Mouse (Mus musculus) kidney, postnatal 0 days (tissue): ENCODE results near the gene Slc17a4. TPM values are rescaled to one million over a fixed set of nuclear protein-coding genes. Genes with fewer than 3 reads are reported as not detected.

ENCODE experiments used
- ATAC-seq: fragments of 200-750 bp; cut with Nextera tagmentation; replicated peaks from 2 replicates; pipeline ENCODE4 v1.8.0; 2017; ENCODE audit warnings: low read depth, moderate number of reproducible peaks, moderate TSS enrichment, moderate library complexity; ENCODE audit not compliant: low FRiP score
- DNase-seq: peaks from one replicate; pipeline ENCODE4 v3.0.0-alpha.2; 2016; ENCODE audit warnings: low spot score
- H3K27ac ChIP-seq: fragments of 300-500 bp; sonication (generic); 2 replicates; pipeline ENCODE4 v1.5.1; 2014; ENCODE audit warnings: mild to moderate bottlenecking
- H3K27me3 ChIP-seq: fragments of 300-500 bp; sonication (generic); 2 replicates; pipeline ENCODE4 v1.6.1; 2014; ENCODE audit warnings: low read length, mixed read lengths; ENCODE audit not compliant: insufficient read depth
- H3K36me3 ChIP-seq: fragments of 300-500 bp; sonication (generic); 2 replicates; pipeline ENCODE4 v1.6.1; 2014; ENCODE audit warnings: low read length, mixed read lengths; ENCODE audit not compliant: insufficient read depth
- H3K4me1 ChIP-seq: fragments of 300-500 bp; sonication (generic); replicated peaks from 2 replicates; pipeline ENCODE4 v1.6.1; 2014; ENCODE audit warnings: antibody characterized with exemption, low read length, mixed read lengths; ENCODE audit not compliant: insufficient read depth
- H3K4me2 ChIP-seq: fragments of 300-500 bp; sonication (generic); 2 replicates; pipeline ENCODE4 v1.6.1; 2014; ENCODE audit warnings: mild to moderate bottlenecking, low read length, moderate library complexity, mixed read lengths
- H3K4me3 ChIP-seq: fragments of 300-500 bp; sonication (generic); replicated peaks from 2 replicates; pipeline ENCODE4 v1.5.1; 2014; ENCODE audit warnings: low read depth, low read length
- H3K9ac ChIP-seq: fragments of 300-500 bp; sonication (generic); 2 replicates; pipeline ENCODE4 v1.6.1; 2014; ENCODE audit warnings: low read depth, low read length
- H3K9me3 ChIP-seq: fragments of 300-500 bp; sonication (generic); replicated peaks from 2 replicates; pipeline ENCODE4 v1.6.1; 2016; ENCODE audit warnings: low read length, inconsistent platforms, mixed read lengths
- CTCF ChIP-seq: IDR thresholded peaks from 2 replicates; pipeline ENCODE4 v1.5.1; 2016; ENCODE audit warnings: antibody characterized with exemption, low read depth, mild to moderate bottlenecking, moderate library complexity
- WGBS: fragments of 180-500 bp; shearing (Covaris S2); extraction: QIAGEN DNeasy Blood & Tissue Kit; methylation state at CpG from one replicate; pipeline ENCODE4 v1.1.7; 2014; 5-methylcytosine and 5-hydroxymethylcytosine counted together
- polyA plus RNA-seq: library from polyadenylated mRNA; unstranded; fragments of >200 nt; fragmentation: Nextera tagmentation; extraction: Ambion mirVana; gene quantifications from 2 replicates; pipeline ENCODE4 v1.2.1, GENCODE M21; 2015

Gene Slc17a4
- polyA plus RNA-seq, 1 experiment from 2014 or later: 3.6 TPM

DNA sequence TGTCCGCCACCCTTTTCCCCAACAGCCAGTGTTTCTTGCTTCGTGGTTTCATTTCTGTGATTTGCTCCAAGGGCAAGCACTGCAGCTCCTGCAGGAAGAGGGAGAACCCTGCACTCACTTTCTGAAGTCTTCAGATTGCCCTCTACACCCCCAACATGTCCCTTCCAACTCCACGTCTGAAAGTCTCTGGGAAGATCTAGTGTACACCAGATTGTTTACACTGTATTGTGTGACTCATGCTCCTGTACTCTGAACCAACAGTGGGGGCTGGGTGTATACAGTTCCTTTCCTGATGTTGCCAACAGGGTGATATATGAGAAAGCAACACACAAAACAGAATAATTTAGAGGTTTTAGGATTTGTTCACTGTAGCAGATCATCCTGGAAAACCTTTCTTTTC, 13.8 kb upstream of the Slc17a4 start:
- Histone ChIP-seq H3K36me3 (no peaks in the 10 kb centered on the region), H3K9me3 (no peaks in the 10 kb centered on the region)

DNA sequence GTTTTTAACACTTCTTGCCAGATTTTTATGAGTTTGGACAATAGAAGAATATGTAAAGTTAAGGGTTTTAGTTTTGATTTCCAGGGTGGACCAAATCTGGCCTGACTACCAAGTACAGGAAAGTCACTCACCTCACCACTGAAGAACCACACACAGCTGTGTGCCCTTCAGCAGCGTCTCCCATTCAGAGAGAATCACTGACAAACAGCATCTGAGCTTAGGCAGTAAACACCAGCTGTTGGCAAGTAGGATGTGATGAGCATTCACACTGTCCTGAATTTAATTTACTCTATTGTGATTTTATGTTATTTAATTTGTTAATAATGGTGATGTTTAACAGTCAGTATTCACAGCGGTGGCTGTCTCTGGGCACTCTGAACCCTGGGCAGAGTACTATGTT, 11.0 kb upstream of the Slc17a4 start:
- no peak overlapping the region for H3K27ac ChIP-seq
- TF ChIP-seq CTCF: no peak
- 69% methylated on average over 2 of the region's 2 CpGs for WGBS
- H3K9ac ChIP-seq: no peak overlapping the region
- H3K4me1 ChIP-seq: no peaks in the 10 kb centered on the region
- H3K4me2 ChIP-seq: no peak overlapping the region
- ATAC-seq (no peak), DNase-seq (no peak)
- no peaks in the 10 kb centered on the region for H3K36me3 ChIP-seq
- H3K4me3 ChIP-seq: no peak overlapping the region
- H3K9me3 ChIP-seq: no peaks in the 10 kb centered on the region
- H3K27me3 ChIP-seq: no peaks in the 10 kb centered on the region

More for the DNA sequence above, 13.8 kb upstream of the Slc17a4 start:
- Histone ChIP-seq H3K9ac (no peak overlapping the region), H3K4me1 (no peaks in the 10 kb centered on the region), H3K4me3 (no peak overlapping the region), H3K4me2 (peak overlapping the region; percentile 11), H3K27me3 (no peaks in the 10 kb centered on the region), H3K27ac (no peak overlapping the region)
- WGBS: 25% methylated on average over 3 of the region's 3 CpGs
- ATAC-seq (peak; percentile 76), DNase-seq (peak; percentile 68)
- no peak for TF ChIP-seq CTCF

DNA sequence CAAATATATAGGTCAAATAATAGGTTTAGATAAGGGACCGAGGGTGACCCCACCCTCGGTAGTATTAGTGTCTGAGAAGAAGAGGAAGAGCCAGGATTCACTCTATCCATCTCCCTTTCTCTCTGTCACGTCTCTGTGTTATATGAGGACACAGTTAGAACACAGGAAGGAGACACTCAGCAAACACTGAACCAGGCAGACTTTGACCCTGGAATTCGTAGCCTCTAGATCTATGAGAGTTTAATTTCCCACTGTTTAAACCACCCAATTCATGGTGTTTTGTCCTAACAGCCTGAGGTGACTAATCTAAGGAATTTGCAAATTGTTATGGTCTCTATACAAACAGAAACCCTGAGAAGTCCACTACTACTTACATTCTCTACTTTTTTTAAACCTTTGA, 2.9 kb upstream of the Slc17a4 start:
- H3K4me1 ChIP-seq: peaks cover 17% of the 10 kb centered on the region
- no peaks in the 10 kb centered on the region for H3K36me3 ChIP-seq
- WGBS: 71% methylated on average over 4 of the region's 4 CpGs
- TF ChIP-seq CTCF: no peak
- no peaks in the 10 kb centered on the region for H3K9me3 ChIP-seq
- H3K4me2 ChIP-seq: no peak overlapping the region
- ATAC-seq (no peak), DNase-seq (no peak)
- H3K27ac ChIP-seq: no peak overlapping the region
- H3K9ac ChIP-seq: no peak overlapping the region
- no peak overlapping the region for H3K4me3 ChIP-seq
- H3K27me3 ChIP-seq: no peaks in the 10 kb centered on the region

DNA sequence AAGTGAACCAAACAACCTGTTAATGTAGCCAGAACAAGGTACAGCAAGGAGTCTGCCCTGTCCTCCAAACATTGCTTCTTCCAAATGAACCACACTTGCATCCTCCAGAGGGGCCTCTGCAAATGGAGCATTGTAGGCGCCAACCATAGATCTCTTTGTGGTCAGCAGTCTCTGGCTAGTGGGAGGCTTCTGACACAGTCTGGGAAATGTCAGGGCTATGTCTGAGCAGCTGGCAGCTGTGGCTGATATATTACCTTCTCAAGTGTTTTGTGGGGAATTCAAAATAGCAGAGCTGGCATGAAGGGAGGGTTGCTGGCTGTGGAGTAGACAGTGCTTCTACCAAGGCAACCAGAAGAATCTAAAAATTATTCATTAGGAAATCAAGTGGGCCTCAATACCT, 1.3 kb upstream of the Slc17a4 start:
- no peak for TF ChIP-seq CTCF
- Histone ChIP-seq H3K4me2 (no peak overlapping the region), H3K27ac (0 out of 2 replicates have a peak overlapping the region, but pooled peaks have one; percentile 31), H3K9me3 (no peaks in the 10 kb centered on the region), H3K4me1 (peaks cover 17% of the 10 kb centered on the region), H3K4me3 (no peak overlapping the region), H3K36me3 (no peaks in the 10 kb centered on the region), H3K27me3 (no peaks in the 10 kb centered on the region), H3K9ac (no peak overlapping the region)
- ATAC-seq (no peak), DNase-seq (peak; percentile 38)
- WGBS: 67% methylated on average over 1 of the region's 1 CpGs

DNA sequence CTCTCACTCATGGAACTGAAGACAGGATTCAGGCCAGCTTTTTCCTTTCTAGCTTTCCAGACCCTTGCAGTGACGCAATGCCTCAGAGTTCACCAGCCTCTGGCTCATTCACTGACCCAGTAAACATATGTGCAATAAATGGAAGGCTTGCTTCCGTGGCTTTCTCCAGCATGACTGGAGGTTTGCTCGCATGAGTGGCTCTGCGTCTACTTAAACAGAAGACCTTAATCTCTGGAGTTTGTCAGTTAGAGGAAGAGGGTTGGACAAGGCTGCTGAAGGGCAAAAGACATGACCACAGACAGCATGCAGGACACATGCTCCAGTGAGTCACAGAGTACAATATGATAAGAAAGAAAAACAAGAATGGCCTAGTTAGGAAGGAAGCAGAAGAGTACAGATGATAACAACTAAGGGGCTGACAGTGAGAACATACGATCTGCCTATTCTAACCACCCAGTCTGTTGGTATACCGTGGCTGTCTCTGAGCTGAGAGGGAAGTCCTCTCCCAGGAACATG, 960 bp downstream of the Slc17a4 start:
- 15% methylated on average over 6 of the region's 6 CpGs for WGBS
- DNase-seq (peak; percentile 64), ATAC-seq (peak; percentile 88)
- Histone ChIP-seq H3K9ac (no peak overlapping the region), H3K4me1 (peaks cover 17% of the 10 kb centered on the region), H3K4me3 (no peak overlapping the region), H3K9me3 (no peaks in the 10 kb centered on the region), H3K27me3 (no peaks in the 10 kb centered on the region), H3K27ac (peak overlapping the region; percentile 75), H3K36me3 (no peaks in the 10 kb centered on the region), H3K4me2 (no peak overlapping the region)
- TF ChIP-seq CTCF: no peak

DNA sequence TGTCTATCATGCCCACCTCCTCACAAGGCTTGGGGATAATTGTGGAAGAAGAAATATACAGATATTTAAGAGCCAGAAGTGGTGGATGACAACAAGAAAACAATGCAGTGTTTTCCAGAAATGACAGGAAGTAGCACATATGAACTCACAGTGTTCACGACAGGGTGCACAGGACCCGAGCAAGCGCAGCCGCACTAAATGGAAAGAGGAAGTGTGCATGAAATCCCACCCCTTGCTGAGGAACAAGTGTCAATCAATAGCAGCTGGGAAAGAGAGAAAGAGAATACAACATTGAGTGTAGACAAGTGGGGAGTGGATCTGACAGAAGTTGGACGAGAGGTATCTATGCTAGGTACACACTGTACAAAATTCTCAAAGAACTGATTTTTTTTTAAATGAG, 3.5 kb downstream of the Slc17a4 start:
- H3K4me1 ChIP-seq: peaks cover 17% of the 10 kb centered on the region
- H3K36me3 ChIP-seq: no peaks in the 10 kb centered on the region
- H3K27me3 ChIP-seq: no peaks in the 10 kb centered on the region
- ATAC-seq (no peak), DNase-seq (no peak)
- WGBS: 78% methylated on average over 5 of the region's 5 CpGs
- H3K27ac ChIP-seq: no peak overlapping the region
- no peak overlapping the region for H3K4me2 ChIP-seq
- no peak for TF ChIP-seq CTCF
- no peak overlapping the region for H3K4me3 ChIP-seq
- H3K9me3 ChIP-seq: no peaks in the 10 kb centered on the region
- H3K9ac ChIP-seq: no peak overlapping the region

DNA sequence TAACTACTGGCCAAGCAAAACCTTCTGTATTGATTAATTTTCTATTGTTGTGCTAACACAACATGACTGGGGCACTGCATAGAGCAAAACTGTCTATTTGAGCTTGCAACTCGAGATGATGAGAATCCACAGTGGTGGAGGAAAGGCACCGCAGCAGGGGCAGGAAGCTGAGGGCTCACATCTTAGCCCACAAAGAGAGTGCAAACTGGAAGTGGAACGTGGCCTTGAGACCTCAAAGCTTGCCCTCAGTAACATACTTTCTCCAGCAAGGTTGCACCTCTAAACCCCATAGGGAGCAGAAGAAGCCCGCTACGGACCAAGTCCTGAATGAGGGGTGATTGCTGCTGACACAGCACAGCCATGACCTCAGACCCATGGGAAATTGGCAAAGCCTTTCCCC, 4.7 kb downstream of the Slc17a4 start:
- ATAC-seq: no peak
- H3K4me3 ChIP-seq: no peak overlapping the region
- 78% methylated on average over 5 of the region's 5 CpGs for WGBS
- H3K4me1 ChIP-seq: peaks cover 12% of the 10 kb centered on the region
- no peaks in the 10 kb centered on the region for H3K9me3 ChIP-seq
- H3K27ac ChIP-seq: no peak overlapping the region
- TF ChIP-seq CTCF: no peak
- H3K9ac ChIP-seq: no peak overlapping the region
- H3K36me3 ChIP-seq: no peaks in the 10 kb centered on the region
- DNase-seq: no peak
- H3K4me2 ChIP-seq: no peak overlapping the region
- no peaks in the 10 kb centered on the region for H3K27me3 ChIP-seq
